ENCODE assay signal across 27 mouse cellular contexts in the genomic region with DNA sequence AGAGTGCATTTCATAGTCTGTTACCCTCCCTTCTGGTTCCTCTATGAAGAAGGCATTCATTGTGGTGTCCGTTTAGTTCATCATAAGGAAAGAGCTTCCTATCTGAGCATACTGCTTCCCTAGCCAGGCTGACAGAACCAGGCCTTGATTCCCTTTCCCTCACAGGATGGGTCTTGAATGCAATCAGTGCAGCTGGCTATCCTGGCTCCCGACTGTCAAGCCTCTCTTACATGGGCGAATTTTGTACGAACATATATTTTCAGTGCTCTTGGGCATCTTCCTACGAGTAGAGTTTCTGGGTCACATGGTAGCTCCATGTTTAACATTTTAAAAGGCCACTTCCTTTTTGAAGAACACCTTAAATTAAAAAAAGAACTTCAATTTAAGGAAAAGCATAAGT.
A peak's percentile ranks its signal among the peaks of the same experiment; 100 is the strongest.
DNase-seq lines count a peak whose midpoint lies in the region; ATAC-seq and TF ChIP-seq lines count a peak whose summit lies in the region.
"Had no signal": no experiment of that assay in that cellular context is flagged by ENCODE, and none has a peak within 500 bp of the region (broad histone marks: within the 10 kb centered on the region; RNA-seq: fewer than 3 reads in every experiment).

No protein-coding gene starts in this region.

- peaks cover 56% of the 10 kb centered on the region for H3K4me1 ChIP-seq in thymus, adult 2 months (replicated peaks; ENCODE audit: control insufficient read depth, insufficient read depth, low read length)
- H3K4me1 ChIP-seq: embryonic facial prominence, embryonic 15.5 days had no signal

- no peak overlapping the region for H3K4me3 ChIP-seq in left cerebral cortex, adult 2 months
- H3K4me3 ChIP-seq in thymus, adult 2 months (ENCODE audit: control insufficient read depth, insufficient read depth, low read length) = no peak overlapping the region
- H3K4me3 ChIP-seq: embryonic facial prominence, embryonic 13.5 days; embryonic facial prominence, embryonic 15.5 days; erythroblast, embryonic 14.5 days; forebrain, embryonic 10.5 days; forebrain, embryonic 12.5 days had no signal

- intact Hi-C loops in left cerebral cortex, adult 2 months (cut with DNase I) = loop anchor here (5.0 kb wide), 1 partner anchor 58 kb away; no protein-coding TSS in a partner anchor
- intact Hi-C loops in left cerebral cortex, postnatal 36 days (cut with DNase I) = no loop called here

- no peaks in the 10 kb centered on the region for H3K36me3 ChIP-seq in thymus, adult 2 months (ENCODE audit: control insufficient read depth, insufficient read depth, low read length)
- H3K36me3 ChIP-seq: embryonic facial prominence, embryonic 13.5 days; embryonic facial prominence, embryonic 15.5 days; forebrain, embryonic 10.5 days; forebrain, embryonic 12.5 days; G1E had no signal

- no peak for TF ChIP-seq CTCF in left cerebral cortex, adult 2 months (IDR thresholded peaks at IDR 0.05)
- TF ChIP-seq CTCF in thymus, adult 2 months (IDR thresholded peaks at IDR 0.05; ENCODE audit: borderline replicate concordance, control insufficient read depth, extremely low read depth, insufficient read depth, low read length, poor library complexity) = no peak

- peak; percentile 36 for ATAC-seq in frontal cortex, adult (ENCODE audit: low TSS enrichment)
- ATAC-seq: activated CD4-positive, CD25-positive, alpha-beta regulatory T cell, adult 4 months; CD4-positive, CD25-positive, alpha-beta regulatory T cell, adult 4 months; forebrain, embryonic 14.5 days; forebrain, embryonic 16.5 days; Patski had no signal

- 83% methylated on average over 5 of the region's 5 CpGs for WGBS in thymus, adult 2 months

- H3K27me3 ChIP-seq in thymus, adult 2 months (ENCODE audit: control insufficient read depth, insufficient read depth, low read length) = no peaks in the 10 kb centered on the region; the same call in 1 of the 2 replicates
- H3K27me3 ChIP-seq: CH12.LX; embryonic facial prominence, embryonic 13.5 days; embryonic facial prominence, embryonic 15.5 days; forebrain, embryonic 12.5 days had no signal

- peak overlapping the region; percentile 64 for H3K27ac ChIP-seq in left cerebral cortex, adult 2 months
- H3K27ac ChIP-seq in thymus, adult 2 months (ENCODE audit: control insufficient read depth, insufficient read depth, low read length) = no peak overlapping the region
- H3K27ac ChIP-seq: embryonic facial prominence, embryonic 13.5 days; embryonic facial prominence, embryonic 15.5 days; forebrain, embryonic 10.5 days; forebrain, embryonic 12.5 days had no signal

- no peak for DNase-seq in frontal cortex, adult 2 months (ENCODE audit: extremely low spot score in 1 of 2, low spot score in 1 of 2)
- DNase-seq in left cerebral cortex, adult 2 months (ENCODE audit: extremely low spot score in 1 of 2, low spot score in 2 of 2) = no peak
- no peak for DNase-seq in left cerebral cortex, postnatal 36 days (ENCODE audit: low spot score in 2 of 2)
- peak; percentile 65 for DNase-seq in brain, adult 2 months (ENCODE audit: low read depth, low spot score)
- DNase-seq in thymus, adult 2 months = no peak
- DNase-seq: adrenal gland, adult 8-10 months; adrenal gland, postnatal 14 days; adrenal gland, postnatal 36 days; B cell, adult 2 months; cerebellum, adult 11 months; cerebellum, adult 18-20 months; cerebellum, adult 9-10 months; cerebellum, postnatal 36 days; embryo, embryonic 11 days had no signal

- no peak for TF ChIP-seq POLR2A in thymus, adult 2 months (IDR thresholded peaks at IDR 0.05; ENCODE audit: control insufficient read depth, extremely low read depth, insufficient read depth, low read length, poor library complexity)
